Mouse (Mus musculus) effector memory CD4-positive, alpha-beta T cell, adult 7 months (primary cell): ENCODE measurements around the gene Gm21440. TPM values are rescaled to one million over a fixed set of nuclear protein-coding genes. Genes with fewer than 3 reads are reported as not detected.

Experiments
- polyA plus RNA-seq: library from polyadenylated mRNA; unstranded; fragments of 100-300 nt; shearing (Covaris generic); gene quantifications from one replicate; pipeline ENCODE4 v1.2.1, GENCODE M21; 2017

Gm21440 gene
- polyA plus RNA-seq, result not detected

GRCm38 (mm10) chrY:13252091-13252490, at the start of gene Gm21440, which contains the start of gene Gm21454:
Gm21440 (plus strand) TSS chrY:13252391.
Gm21454 (plus strand) TSS chrY:13252442.

GRCm38 (mm10) chrY:13223828-13224227, 28.4 kb upstream of the Gm21440 start, which contains the start of gene Gm21828:
Gm21828 (minus strand) TSS chrY:13223928.

Other genes with a start within 250 kb of the Gm21440 start
- not detected for gene Gm20807, start 209.5 kb upstream of the Gm21440 start, polyA plus RNA-seq
- not detected for gene Gm21891, start 118.9 kb upstream of the Gm21440 start, polyA plus RNA-seq
- gene Gm21425, start 90.4 kb upstream of the Gm21440 start, polyA plus RNA-seq, result not detected
- gene Gm21828, start 28.5 kb upstream of the Gm21440 start, polyA plus RNA-seq, result not detected
- not detected for gene Gm21454, start 51 bp downstream of the Gm21440 start, polyA plus RNA-seq
- gene Gm21725, start 96.7 kb downstream of the Gm21440 start, polyA plus RNA-seq, result not detected
- gene Gm21866, start 213.2 kb downstream of the Gm21440 start, polyA plus RNA-seq, result not detected
- gene Gm20773, start 241.6 kb downstream of the Gm21440 start, polyA plus RNA-seq, result not detected